Mouse (Mus musculus): ENCODE measurements around the gene Gan. TPM values are rescaled to one million over a fixed set of nuclear protein-coding genes. Genes with fewer than 3 reads are reported as not detected.

Gan gene
- total and polyA plus RNA-seq, 3 experiments, result 1.5 to 2.9 (median 2.8) TPM

- Histone ChIP-seq H3K9ac (ENCODE audit: insufficient read depth, low read depth) (no peak overlapping the region), H3K4me2 (ENCODE audit: insufficient read depth, low read depth, poor library complexity, severe bottlenecking) (no peak overlapping the region), H3K79me2 (replicated peaks; ENCODE audit: control insufficient read depth, extremely low read depth, insufficient read depth, poor library complexity, severe bottlenecking) (peaks cover 58% of the 10 kb centered on the region), H3K4me1 (ENCODE audit: control insufficient read depth in 1 of 2, insufficient read depth in 2 of 2) (peaks cover 21 to 65% of the 10 kb centered on the region in 2 experiments), H3K4me3 (replicated peaks in 1 of 3; ENCODE audit: low read depth in 2 of 3, low read length in 2 of 3, poor library complexity in 1 of 3) (no peak overlapping the region), H3K27me3 (replicated peaks) (no peaks in the 10 kb centered on the region), H3K27ac (ENCODE audit: insufficient read depth, low read depth) (no peak overlapping the region), H3K9me3 (replicated peaks; ENCODE audit: low read length) (no peaks in the 10 kb centered on the region), H3K36me3 (replicated peaks in 1 of 2; ENCODE audit: control insufficient read depth in 1 of 2, insufficient read depth in 1 of 2, low read length in 1 of 2) (peaks cover 5 to 76% of the 10 kb centered on the region in 2 experiments)
- dilution Hi-C loops (cut with MboI; ENCODE audit: extremely low pct_ligation_motif_present, extremely low pct_unique_long_range_greater_than_20kb, low sequenced_read_pairs) (no loop called here), in situ Hi-C loops (cut with MboI; ENCODE audit: low pct_ligation_motif_present, low pct_unique_long_range_greater_than_20kb, low sequenced_read_pairs) (no loop called here)
- TF ChIP-seq RCOR1 (conservative IDR thresholded peaks at IDR 0.05; ENCODE audit: low read depth, low read length) (no peak), UBTF (IDR thresholded peaks at IDR 0.05; ENCODE audit: low read depth, low read length) (no peak), CHD1 (IDR thresholded peaks at IDR 0.05; ENCODE audit: low read depth, low read length) (no peak), JUND (conservative IDR thresholded peaks at IDR 0.05; ENCODE audit: low read depth, low read length) (no peak), ZKSCAN1 (IDR thresholded peaks at IDR 0.05; ENCODE audit: borderline replicate concordance, low read depth, low read length) (no peak), POLR2A (IDR thresholded peaks at IDR 0.05; ENCODE audit: low read depth, low read length) (no peak), TCF12 (IDR thresholded peaks at IDR 0.05; ENCODE audit: low read depth, low read length) (no peak), CHD2 (IDR thresholded peaks at IDR 0.05; ENCODE audit: low read length) (no peak), USF2 (conservative IDR thresholded peaks at IDR 0.05; ENCODE audit: low read depth, low read length) (no peak), NRF1 (IDR thresholded peaks at IDR 0.05; ENCODE audit: low read depth, low read length) (no peak)
- no peak for DNase-seq (ENCODE audit: extremely low read depth)
These were observed 107.1 kb downstream of the Gan start for GRCm38 (mm10) chr8:117265079-117265478.

Other genes starting within 250 kb of the Gan start
- gene Cmc2, start 236.7 kb upstream of the Gan start, total RNA-seq (2012; rRNA removed), result 29.1 and 33.6 TPM in 2 replicates
- gene Cmc2, start 236.7 kb upstream of the Gan start, total RNA-seq (2014; rRNA removed), result 34.4 and 39.4 TPM in 2 replicates
- gene Cmc2, start 236.7 kb upstream of the Gan start, polyA plus RNA-seq (2012; ENCODE audit: insufficient read length, low read depth), result 55.1 and 56.5 TPM in 2 replicates
- 26.3 and 28.1 TPM in 2 replicates for gene Cenpn, start 236.4 kb upstream of the Gan start, total RNA-seq (2012; rRNA removed)
- gene Cenpn, start 236.4 kb upstream of the Gan start, total RNA-seq (2014; rRNA removed), result 51.3 and 52.0 TPM in 2 replicates
- 44.1 and 45.6 TPM in 2 replicates for gene Cenpn, start 236.4 kb upstream of the Gan start, polyA plus RNA-seq (2012; ENCODE audit: insufficient read length, low read depth)
- 13.5 and 14.8 TPM in 2 replicates for gene Atmin, start 214.7 kb upstream of the Gan start, total RNA-seq (2012; rRNA removed)
- gene Atmin, start 214.7 kb upstream of the Gan start, total RNA-seq (2014; rRNA removed), result 9.3 and 9.4 TPM in 2 replicates
- gene Atmin, start 214.7 kb upstream of the Gan start, polyA plus RNA-seq (2012; ENCODE audit: insufficient read length, low read depth), result 16.0 and 22.0 TPM in 2 replicates
- 0.21 and 0.25 TPM in 2 replicates for gene 1700030J22Rik, start 179.2 kb upstream of the Gan start, total RNA-seq (2012; rRNA removed)
- 0.35 TPM in 1 of 2 replicates, not detected in the other for gene 1700030J22Rik, start 179.2 kb upstream of the Gan start, total RNA-seq (2014; rRNA removed)
- gene 1700030J22Rik, start 179.2 kb upstream of the Gan start, polyA plus RNA-seq (2012; ENCODE audit: insufficient read length, low read depth), result 0.46 and 0.64 TPM in 2 replicates
- 31.5 and 45.7 TPM in 2 replicates for gene Gcsh, start 164.6 kb upstream of the Gan start, total RNA-seq (2012; rRNA removed)
- 66.4 and 74.6 TPM in 2 replicates for gene Gcsh, start 164.6 kb upstream of the Gan start, total RNA-seq (2014; rRNA removed)
- 91.7 and 108 TPM in 2 replicates for gene Gcsh, start 164.6 kb upstream of the Gan start, polyA plus RNA-seq (2012; ENCODE audit: insufficient read length, low read depth)
- not detected in 2 replicates for gene Pkd1l2, start 75.7 kb upstream of the Gan start, total RNA-seq (2012; rRNA removed)
- not detected in 2 replicates for gene Pkd1l2, start 75.7 kb upstream of the Gan start, total RNA-seq (2014; rRNA removed)
- 0.06 TPM in 1 of 2 replicates, not detected in the other for gene Pkd1l2, start 75.7 kb upstream of the Gan start, polyA plus RNA-seq (2012; ENCODE audit: insufficient read length, low read depth)
- not detected in 2 replicates for gene Bco1, start 62.3 kb upstream of the Gan start, total RNA-seq (2012; rRNA removed)
- gene Bco1, start 62.3 kb upstream of the Gan start, total RNA-seq (2014; rRNA removed), result not detected in 2 replicates
- gene Bco1, start 62.3 kb upstream of the Gan start, polyA plus RNA-seq (2012; ENCODE audit: insufficient read length, low read depth), result not detected in 2 replicates
- 12.0 and 16.5 TPM in 2 replicates for gene Cmip, start 98.9 kb downstream of the Gan start, total RNA-seq (2012; rRNA removed)
- gene Cmip, start 98.9 kb downstream of the Gan start, total RNA-seq (2014; rRNA removed), result 4.3 and 5.2 TPM in 2 replicates
- gene Cmip, start 98.9 kb downstream of the Gan start, polyA plus RNA-seq (2012; ENCODE audit: insufficient read length, low read depth), result 36.3 and 39.0 TPM in 2 replicates

Measured in CH12.LX (cell line).